Mouse (Mus musculus) 3T3-L1 (cell line): ENCODE measurements around the gene Shroom2.

ENCODE experiments used
- DNase-seq: peaks from one replicate; pipeline ENCODE4 v3.0.0-alpha.2; 2015; ENCODE audit warnings: low read depth, low spot score

Shroom2 gene

GRCm38 (mm10) chrX:152701679-152702078 lies 67.6 kb downstream of the Shroom2 start:
- DNase-seq, result no peak

- no peak for DNase-seq
Measured at GRCm38 (mm10) chrX:152690788-152691291, 78.4 kb downstream of the Shroom2 start.

GRCm38 (mm10) chrX:152679190-152679814 lies 90.0 kb downstream of the Shroom2 start:
- DNase-seq, result no peak

- DNase-seq, result peak; percentile 45
Measured at GRCm38 (mm10) chrX:152676357-152676756, 92.9 kb downstream of the Shroom2 start.

- DNase-seq, result no peak
Measured at GRCm38 (mm10) chrX:152673431-152673830, 95.8 kb downstream of the Shroom2 start.

GRCm38 (mm10) chrX:152657363-152658036 lies 111.8 kb downstream of the Shroom2 start:
- no peak for DNase-seq

- DNase-seq, result no peak
Measured at GRCm38 (mm10) chrX:152656609-152656939, 112.7 kb downstream of the Shroom2 start.

- DNase-seq, result no peak
Measured at GRCm38 (mm10) chrX:152655796-152656608, 113.3 kb downstream of the Shroom2 start.

- no peak for DNase-seq
Measured at GRCm38 (mm10) chrX:152652676-152653075, 116.6 kb downstream of the Shroom2 start.

- DNase-seq, result no peak
Measured at GRCm38 (mm10) chrX:152644827-152645226, 124.4 kb downstream of the Shroom2 start.

- no peak for DNase-seq
Measured at GRCm38 (mm10) chrX:152643679-152644638, 125.3 kb downstream of the Shroom2 start.

- DNase-seq, result no peak
Measured at GRCm38 (mm10) chrX:152643201-152643600, 126.1 kb downstream of the Shroom2 start.

GRCm38 (mm10) chrX:152642627-152643026 lies 126.6 kb downstream of the Shroom2 start:
- no peak for DNase-seq

- DNase-seq, result no peak
Measured at GRCm38 (mm10) chrX:152635397-152635796, 133.9 kb downstream of the Shroom2 start.

- DNase-seq, result no peak
Measured at GRCm38 (mm10) chrX:152621407-152621806, 147.9 kb downstream of the Shroom2 start.

- no peak for DNase-seq
Measured at GRCm38 (mm10) chrX:152620917-152621316, 148.3 kb downstream of the Shroom2 start.

GRCm38 (mm10) chrX:152618464-152618863 lies 150.8 kb downstream of the Shroom2 start:
- DNase-seq, result peak; percentile 46

- DNase-seq, result no peak
Measured at GRCm38 (mm10) chrX:152563034-152563433, 206.2 kb downstream of the Shroom2 start, which contains the start of gene Cldn34a. TSS of gene Cldn34a (plus strand) at chrX:152563334.
